Mouse (Mus musculus) hindbrain, embryonic 16.5 days (tissue): Measurements from ENCODE around the gene Phlda2. TPM values are rescaled to one million over a fixed set of nuclear protein-coding genes. Genes with fewer than 3 reads are reported as not detected.
A peak's percentile ranks its signal among the peaks of the same experiment; 100 is the strongest.

Experiments
- ATAC-seq: fragments of 200-750 bp; cut with Nextera tagmentation; 2 replicates; pipeline ENCODE4 v1.8.0; 2017; ENCODE audit warnings: moderate TSS enrichment, moderate library complexity
- H3K27ac ChIP-seq: fragments of 300-500 bp; sonication (generic); 2 replicates; pipeline ENCODE4 v1.5.1; 2014; ENCODE audit warnings: low read depth, mild to moderate bottlenecking, control low read depth, low read length, moderate library complexity
- H3K27me3 ChIP-seq: fragments of 300-500 bp; sonication (generic); replicated peaks from 2 replicates; pipeline ENCODE4 v1.6.1; 2014; ENCODE audit warnings: low read length; ENCODE audit not compliant: control insufficient read depth, insufficient read depth
- H3K36me3 ChIP-seq: fragments of 300-500 bp; sonication (generic); 2 replicates; pipeline ENCODE4 v1.6.1; 2014; ENCODE audit warnings: mild to moderate bottlenecking, low read length, moderate library complexity, mixed read lengths; ENCODE audit not compliant: control insufficient read depth, insufficient read depth
- H3K4me1 ChIP-seq: fragments of 300-500 bp; sonication (generic); 2 replicates; pipeline ENCODE4 v1.6.1; 2014; ENCODE audit warnings: low read depth, low read length; ENCODE audit not compliant: control insufficient read depth, insufficient read depth
- H3K4me2 ChIP-seq: fragments of 300-500 bp; sonication (generic); 2 replicates; pipeline ENCODE4 v1.6.1; 2014; ENCODE audit warnings: mild to moderate bottlenecking, low read length, control low read depth, moderate library complexity
- H3K4me3 ChIP-seq: fragments of 300-500 bp; sonication (generic); 2 replicates; pipeline ENCODE4 v1.5.1; 2014; ENCODE audit warnings: mild to moderate bottlenecking, low read length, control low read depth, moderate library complexity
- H3K9ac ChIP-seq: fragments of 300-500 bp; sonication (generic); 2 replicates; pipeline ENCODE4 v1.6.1; 2014; ENCODE audit warnings: low read depth, mild to moderate bottlenecking, control low read depth, low read length, moderate library complexity
- H3K9me3 ChIP-seq: fragments of 300-500 bp; sonication (generic); 2 replicates; pipeline ENCODE4 v1.6.1; 2014; ENCODE audit warnings: mild to moderate bottlenecking, low read length, moderate library complexity; ENCODE audit not compliant: control insufficient read depth
- WGBS: fragments of 180-500 bp; shearing (Covaris S2); extraction: QIAGEN DNeasy Blood & Tissue Kit; methylation state at CpG from one replicate; pipeline ENCODE4 v1.1.7; 2014; 5-methylcytosine and 5-hydroxymethylcytosine counted together
- polyA plus RNA-seq: library from polyadenylated mRNA; unstranded; fragments of >200 nt; fragmentation: Nextera tagmentation; extraction: Ambion mirVana; gene quantifications from 2 replicates; pipeline ENCODE4 v1.2.1, GENCODE M21; 2015

The Phlda2 gene
- polyA plus RNA-seq, 1 experiment from 2014 or later: 0.56 TPM

GRCm38 (mm10) chr7:143506675-143507074 is 3.7 kb upstream of the Phlda2 start:
- WGBS: 28% methylated on average over 7 of the region's 7 CpGs
- ATAC-seq: no peak
- Histone ChIP-seq H3K4me3 (no peak overlapping the region), H3K9ac (no peak overlapping the region), H3K4me1 (peaks cover 10% of the 10 kb centered on the region), H3K27ac (no peak overlapping the region), H3K9me3 (no peaks in the 10 kb centered on the region), H3K36me3 (no peaks in the 10 kb centered on the region), H3K4me2 (no peak overlapping the region), H3K27me3 (peaks cover 26% of the 10 kb centered on the region)

GRCm38 (mm10) chr7:143506271-143506670 is 3.3 kb upstream of the Phlda2 start:
- Histone ChIP-seq H3K4me1 (peaks cover 12% of the 10 kb centered on the region), H3K27me3 (peaks cover 28% of the 10 kb centered on the region), H3K9ac (no peak overlapping the region), H3K36me3 (no peaks in the 10 kb centered on the region), H3K4me2 (no peak overlapping the region), H3K4me3 (no peak overlapping the region), H3K27ac (no peak overlapping the region), H3K9me3 (no peaks in the 10 kb centered on the region)
- ATAC-seq: no peak
- WGBS: 73% methylated on average over 7 of the region's 7 CpGs

- no peak for ATAC-seq
- no peak overlapping the region for H3K4me2 ChIP-seq
- H3K4me3 ChIP-seq: no peak overlapping the region
- H3K36me3 ChIP-seq: no peaks in the 10 kb centered on the region
- H3K9ac ChIP-seq: no peak overlapping the region
- H3K4me1 ChIP-seq: peaks cover 12% of the 10 kb centered on the region
- H3K27me3 ChIP-seq: peaks cover 32% of the 10 kb centered on the region
- no peaks in the 10 kb centered on the region for H3K9me3 ChIP-seq
- no peak overlapping the region for H3K27ac ChIP-seq
- WGBS: 31% methylated on average over 11 of the region's 11 CpGs
These were observed 2.9 kb upstream of the Phlda2 start for GRCm38 (mm10) chr7:143505823-143506222.

GRCm38 (mm10) chr7:143505411-143505810 is 2.5 kb upstream of the Phlda2 start:
- H3K36me3 ChIP-seq: no peaks in the 10 kb centered on the region
- no peak for ATAC-seq
- H3K4me1 ChIP-seq: peaks cover 12% of the 10 kb centered on the region
- H3K9me3 ChIP-seq: no peaks in the 10 kb centered on the region
- no peak overlapping the region for H3K9ac ChIP-seq
- no peak overlapping the region for H3K4me2 ChIP-seq
- 94% methylated on average over 2 of the region's 2 CpGs for WGBS
- H3K27me3 ChIP-seq: peaks cover 36% of the 10 kb centered on the region
- H3K27ac ChIP-seq: no peak overlapping the region
- no peak overlapping the region for H3K4me3 ChIP-seq

GRCm38 (mm10) chr7:143503926-143504325 is 976 bp upstream of the Phlda2 start:
- Histone ChIP-seq H3K4me1 (peaks cover 12% of the 10 kb centered on the region), H3K36me3 (no peaks in the 10 kb centered on the region), H3K4me2 (no peak overlapping the region), H3K27me3 (peaks cover 48% of the 10 kb centered on the region), H3K4me3 (no peak overlapping the region), H3K9me3 (no peaks in the 10 kb centered on the region), H3K9ac (no peak overlapping the region), H3K27ac (no peak overlapping the region)
- WGBS: 92% methylated on average over 6 of the region's 6 CpGs
- no peak for ATAC-seq

- no peaks in the 10 kb centered on the region for H3K9me3 ChIP-seq
- 3% methylated on average over 55 of the region's 55 CpGs for WGBS
- no peak overlapping the region for H3K27ac ChIP-seq
- H3K4me2 ChIP-seq: peak overlapping the region; percentile 56
- peak overlapping the region; percentile 33 for H3K4me3 ChIP-seq
- H3K9ac ChIP-seq: peak overlapping the region; percentile 13; the same call in 1 of the 2 replicates
- no peaks in the 10 kb centered on the region for H3K36me3 ChIP-seq
- H3K27me3 ChIP-seq: peaks cover 48% of the 10 kb centered on the region
- ATAC-seq: peak; percentile 31; the same call in 1 of the 2 replicates
- peaks cover 12% of the 10 kb centered on the region for H3K4me1 ChIP-seq
These were observed 1.1 kb downstream of the Phlda2 start for GRCm38 (mm10) chr7:143501643-143502417.

GRCm38 (mm10) chr7:143500912-143501311 is 2.0 kb downstream of the Phlda2 start:
- peaks cover 12% of the 10 kb centered on the region for H3K4me1 ChIP-seq
- no peak overlapping the region for H3K4me2 ChIP-seq
- peaks cover 48% of the 10 kb centered on the region for H3K27me3 ChIP-seq
- H3K9me3 ChIP-seq: no peaks in the 10 kb centered on the region
- 55% methylated on average over 2 of the region's 2 CpGs for WGBS
- no peak for ATAC-seq
- no peaks in the 10 kb centered on the region for H3K36me3 ChIP-seq
- H3K4me3 ChIP-seq: no peak overlapping the region
- no peak overlapping the region for H3K27ac ChIP-seq
- H3K9ac ChIP-seq: no peak overlapping the region

GRCm38 (mm10) chr7:143498584-143498983 is 4.4 kb downstream of the Phlda2 start:
- no peak overlapping the region for H3K4me2 ChIP-seq
- no peak overlapping the region for H3K4me3 ChIP-seq
- H3K27ac ChIP-seq: no peak overlapping the region
- peaks cover 12% of the 10 kb centered on the region for H3K4me1 ChIP-seq
- no peak for ATAC-seq
- H3K9ac ChIP-seq: no peak overlapping the region
- H3K36me3 ChIP-seq: no peaks in the 10 kb centered on the region
- WGBS: 88% methylated on average over 4 of the region's 4 CpGs
- peaks cover 34% of the 10 kb centered on the region for H3K27me3 ChIP-seq
- no peaks in the 10 kb centered on the region for H3K9me3 ChIP-seq

GRCm38 (mm10) chr7:143495104-143495961 is 7.6 kb downstream of the Phlda2 start:
- Histone ChIP-seq H3K27me3 (peaks cover 11% of the 10 kb centered on the region), H3K9me3 (no peaks in the 10 kb centered on the region), H3K4me3 (no peak overlapping the region), H3K9ac (no peak overlapping the region), H3K36me3 (no peaks in the 10 kb centered on the region), H3K27ac (no peak overlapping the region), H3K4me1 (no peaks in the 10 kb centered on the region), H3K4me2 (no peak overlapping the region)
- 84% methylated on average over 8 of the region's 8 CpGs for WGBS
- no peak for ATAC-seq
